8 mouse cellular contexts compared by ENCODE assay signal in the genomic region with DNA sequence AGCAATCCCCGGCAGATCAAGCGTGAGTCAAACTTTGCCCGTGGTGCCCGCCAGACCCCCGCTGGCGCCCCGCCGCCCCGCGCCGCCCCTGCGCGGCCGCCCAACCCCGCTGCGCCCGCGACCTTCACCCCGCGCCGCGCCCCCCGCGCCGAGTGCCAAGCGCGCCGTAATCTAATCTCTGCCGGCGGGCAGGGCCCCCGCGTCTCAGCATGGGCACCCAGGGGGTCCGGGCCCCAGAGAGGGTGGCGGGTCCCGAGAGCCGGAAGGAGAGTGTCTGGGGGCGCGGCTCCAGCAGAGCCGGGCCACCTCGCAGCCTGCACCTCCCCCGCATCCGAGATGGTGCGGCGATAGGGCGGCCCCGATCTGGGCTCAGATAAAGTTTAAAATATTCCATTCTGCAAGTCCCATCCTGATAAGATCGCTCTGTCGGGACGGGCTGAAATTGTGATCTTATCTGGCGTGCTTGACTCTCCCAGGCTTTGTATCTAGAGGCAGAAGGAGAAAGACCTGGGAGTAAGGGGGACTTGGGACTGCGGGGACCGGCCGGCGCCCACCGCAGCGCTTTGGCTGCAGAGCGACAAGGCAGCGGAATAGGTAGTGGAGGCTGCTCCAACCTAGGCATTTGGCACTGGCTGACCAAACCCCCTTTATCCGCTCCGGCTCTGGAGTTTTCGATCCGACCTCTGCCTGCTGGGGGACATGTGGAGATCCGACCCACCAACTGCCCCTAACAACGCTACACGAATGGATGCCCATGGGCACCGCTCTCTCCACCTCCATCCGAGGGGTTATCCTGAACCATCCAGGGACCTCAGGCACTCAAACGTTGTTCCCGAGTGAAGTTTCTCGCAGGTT. TPM values are rescaled to one million over a fixed set of nuclear protein-coding genes. Genes with fewer than 3 reads are reported as not detected.
A peak's percentile ranks its signal among the peaks of the same experiment; 100 is the strongest.
DNase-seq lines count a peak whose midpoint lies in the region; ATAC-seq and TF ChIP-seq lines count a peak whose summit lies in the region.

No protein-coding gene starts in this region.

- H3K4me3 ChIP-seq in hindbrain, embryonic 10.5 days: peak overlapping the region; percentile 73
- peak overlapping the region; percentile 71 for H3K4me3 ChIP-seq in limb, embryonic 13.5 days
- H3K4me3 ChIP-seq in midbrain, postnatal 0 days (ENCODE audit: low read depth, low read length): peak overlapping the region; percentile 78

- TF ChIP-seq CTCF in midbrain, postnatal 0 days (IDR thresholded peaks at IDR 0.05): no peak

- H3K9me3 ChIP-seq in hindbrain, embryonic 10.5 days: no peaks in the 10 kb centered on the region
- H3K9me3 ChIP-seq in limb, embryonic 13.5 days: no peaks in the 10 kb centered on the region
- no peaks in the 10 kb centered on the region for H3K9me3 ChIP-seq in midbrain, postnatal 0 days (ENCODE audit: low read length)

- H3K4me2 ChIP-seq in limb, embryonic 13.5 days (replicated peaks): peak overlapping the region; percentile 100
- peak overlapping the region; percentile 98 for H3K4me2 ChIP-seq in midbrain, postnatal 0 days (ENCODE audit: low read depth, low read length, poor library complexity, severe bottlenecking)

- H3K36me3 ChIP-seq in hindbrain, embryonic 10.5 days: no peaks in the 10 kb centered on the region
- H3K36me3 ChIP-seq in limb, embryonic 13.5 days: no peaks in the 10 kb centered on the region
- H3K36me3 ChIP-seq in midbrain, postnatal 0 days (ENCODE audit: insufficient read depth, low read length): no peaks in the 10 kb centered on the region

- H3K27me3 ChIP-seq in hindbrain, embryonic 10.5 days (ENCODE audit: insufficient read depth, poor library complexity, severe bottlenecking): peaks cover 67% of the 10 kb centered on the region
- H3K27me3 ChIP-seq in limb, embryonic 13.5 days: peaks cover 48% of the 10 kb centered on the region
- H3K27me3 ChIP-seq in midbrain, postnatal 0 days (ENCODE audit: insufficient read depth, low read length): peaks cover 12% of the 10 kb centered on the region; the same call in 1 of the 2 replicates

- peaks cover 82% of the 10 kb centered on the region for H3K4me1 ChIP-seq in hindbrain, embryonic 10.5 days (replicated peaks)
- peaks cover 40% of the 10 kb centered on the region for H3K4me1 ChIP-seq in limb, embryonic 13.5 days
- peaks cover 11% of the 10 kb centered on the region; the same call in 1 of the 2 replicates for H3K4me1 ChIP-seq in midbrain, postnatal 0 days (ENCODE audit: insufficient read depth, low read length)

- peak overlapping the region; percentile 75 for H3K9ac ChIP-seq in limb, embryonic 13.5 days
- H3K9ac ChIP-seq in midbrain, postnatal 0 days (replicated peaks; ENCODE audit: low read length, poor library complexity, severe bottlenecking): peak overlapping the region; percentile 66

- DNase-seq in 416B (ENCODE audit: low read depth) (peak; percentile 43), ES-CJ7 (ENCODE audit: low read depth, low spot score) (peak; percentile 40)
- peak; percentile 57 for DNase-seq in embryo, embryonic 9.5 days (ENCODE audit: extremely low spot score)
- peak; percentile 56 for DNase-seq in hindbrain, embryonic 10.5 days (ENCODE audit: low spot score)
- no peak for DNase-seq in midbrain, postnatal 0 days (ENCODE audit: low spot score)
- peak; percentile 74 for DNase-seq in thymus, postnatal 4 days

- no peak for ATAC-seq in limb, embryonic 13.5 days (ENCODE audit: low FRiP score, low read depth)
- ATAC-seq in midbrain, postnatal 0 days (ENCODE audit: low FRiP score): no peak
- no peak for ATAC-seq in erythroid progenitor cell, adult 5-6 weeks (replicated peaks; ENCODE audit: low FRiP score, poor library complexity, severe bottlenecking)

- under 1% methylated on average over 70 of the region's 70 CpGs for WGBS in hindbrain, embryonic 10.5 days
- under 1% methylated on average over 67 of the region's 70 CpGs for WGBS in limb, embryonic 13.5 days
- under 1% methylated on average over 39 of the region's 70 CpGs for WGBS in midbrain, postnatal 0 days

- H3K27ac ChIP-seq in hindbrain, embryonic 10.5 days: peak overlapping the region; percentile 84
- no peak overlapping the region for H3K27ac ChIP-seq in limb, embryonic 13.5 days
- peak overlapping the region; percentile 52 for H3K27ac ChIP-seq in midbrain, postnatal 0 days (ENCODE audit: low read depth, low read length)

RNA-seq across cellular contexts. Expression of a gene that starts 0.8 kb away (rescaled TPM):
- polyA plus RNA-seq in hindbrain, embryonic 10.5 days (2016; fragmentation: Nextera tagmentation; extraction: Ambion mirVana): 1.6 and 2.4 TPM in 2 replicates
- polyA plus RNA-seq in limb, embryonic 13.5 days (2015; fragmentation: Nextera tagmentation; extraction: Ambion mirVana): 0.80 and 1.1 TPM in 2 replicates
- 19.6 and 28.6 TPM in 2 replicates for total RNA-seq in midbrain, postnatal 0 days (2014; rRNA removed)
- 1.2 TPM in 2 replicates for polyA plus RNA-seq in midbrain, postnatal 0 days (2015; fragmentation: Nextera tagmentation; extraction: Ambion mirVana)
- 176 and 254 TPM in 2 replicates for total RNA-seq in erythroid progenitor cell, adult 5-6 weeks (2015; ENCODE audit: low replicate concordance)
- 303 and 467 TPM in 2 replicates for total RNA-seq in erythroid progenitor cell, adult 5-6 weeks (2017; ENCODE audit: low replicate concordance)
